ENCODE assay signal across 25 mouse cellular contexts in genomic region chrX:64080717-64081116, GRCm38 (mm10).
DNase-seq lines count a peak whose midpoint lies in the region; ATAC-seq lines count a peak whose summit lies in the region.
"Had no signal": no experiment of that assay in that cellular context is flagged by ENCODE, and none has a peak within 500 bp of the region (broad histone marks: within the 10 kb centered on the region; RNA-seq: fewer than 3 reads in every experiment).

No protein-coding gene starts in this region.

- H3K4me2 ChIP-seq in intestine, embryonic 16.5 days (ENCODE audit: low read depth, low read length), result no peak overlapping the region
- H3K4me2 ChIP-seq in forebrain, embryonic 12.5 days, result no peak overlapping the region
- H3K4me2 ChIP-seq: embryonic facial prominence, embryonic 12.5 days had no signal

- peak; percentile 74 for ATAC-seq in intestine, embryonic 16.5 days
- ATAC-seq in forebrain, embryonic 12.5 days (ENCODE audit: low FRiP score), result no peak
- ATAC-seq: activated CD4-positive, CD25-positive, alpha-beta regulatory T cell, adult 4 months; CD4-positive, CD25-positive, alpha-beta regulatory T cell, adult 4 months; forebrain, embryonic 14.5 days; Patski had no signal

- H3K27ac ChIP-seq in intestine, embryonic 16.5 days (ENCODE audit: low read length), result no peak overlapping the region
- H3K27ac ChIP-seq in forebrain, embryonic 12.5 days, result no peak overlapping the region
- H3K27ac ChIP-seq: embryonic facial prominence, embryonic 10.5 days; embryonic facial prominence, embryonic 12.5 days had no signal

- peak; percentile 6 for DNase-seq in gastrocnemius, adult 18-20 months (ENCODE audit: low spot score)
- no peak for DNase-seq in gastrocnemius, postnatal 4 days (ENCODE audit: low spot score in 2 of 2)
- DNase-seq in gastrocnemius, postnatal 25 days, result peak; percentile 7
- DNase-seq in gastrocnemius, adult 8-10 months (ENCODE audit: low spot score in 2 of 2), result no peak
- peak; percentile 25 for DNase-seq in skeletal muscle tissue, adult 2 months (ENCODE audit: low read depth, low spot score)
- no peak for DNase-seq in lung, adult 18-20 months
- DNase-seq: adrenal gland, adult 8-10 months; adrenal gland, postnatal 14 days; adrenal gland, postnatal 36 days; B cell, adult 2 months; cerebellum, adult 11-12 months; cerebellum, adult 2 months; cerebellum, adult 9-10 months; cerebellum, postnatal 10 days; cerebellum, postnatal 25 days had no signal

- H3K27me3 ChIP-seq in intestine, embryonic 16.5 days (replicated peaks; ENCODE audit: control insufficient read depth, insufficient read depth, low read length), result no peaks in the 10 kb centered on the region
- H3K27me3 ChIP-seq in forebrain, embryonic 12.5 days, result no peaks in the 10 kb centered on the region
- H3K27me3 ChIP-seq: CH12.LX; embryonic facial prominence, embryonic 12.5 days; Patski had no signal

- H3K9ac ChIP-seq in intestine, embryonic 16.5 days (ENCODE audit: low read depth, low read length), result no peak overlapping the region
- H3K9ac ChIP-seq in forebrain, embryonic 12.5 days, result no peak overlapping the region
- H3K9ac ChIP-seq: embryonic facial prominence, embryonic 12.5 days had no signal

- no peaks in the 10 kb centered on the region for H3K36me3 ChIP-seq in intestine, embryonic 16.5 days (ENCODE audit: control insufficient read depth, insufficient read depth, low read length)
- H3K36me3 ChIP-seq in forebrain, embryonic 12.5 days (replicated peaks), result no peaks in the 10 kb centered on the region
- H3K36me3 ChIP-seq: embryonic facial prominence, embryonic 10.5 days; embryonic facial prominence, embryonic 12.5 days; G1E had no signal

- H3K4me3 ChIP-seq in intestine, embryonic 16.5 days (ENCODE audit: low read length), result no peak overlapping the region
- H3K4me3 ChIP-seq in forebrain, embryonic 12.5 days (replicated peaks), result no peak overlapping the region
- H3K4me3 ChIP-seq: embryonic facial prominence, embryonic 10.5 days; embryonic facial prominence, embryonic 12.5 days had no signal

- no peaks in the 10 kb centered on the region for H3K9me3 ChIP-seq in intestine, embryonic 16.5 days (ENCODE audit: control insufficient read depth, low read length)
- no peaks in the 10 kb centered on the region for H3K9me3 ChIP-seq in forebrain, embryonic 12.5 days
- H3K9me3 ChIP-seq: embryonic facial prominence, embryonic 10.5 days; embryonic facial prominence, embryonic 12.5 days; G1E had no signal

- no peaks in the 10 kb centered on the region for H3K4me1 ChIP-seq in intestine, embryonic 16.5 days (ENCODE audit: control insufficient read depth, insufficient read depth, low read length)
- H3K4me1 ChIP-seq in forebrain, embryonic 12.5 days, result no peaks in the 10 kb centered on the region
- H3K4me1 ChIP-seq: embryonic facial prominence, embryonic 10.5 days; embryonic facial prominence, embryonic 12.5 days had no signal

Comparison
In these comparisons a context has a peak if more than half of its experiments do, and no peak if none do; other contexts are left out.
1. DNase-seq: peak in gastrocnemius, adult 18-20 months (single experiment), gastrocnemius, postnatal 25 days (single experiment) and skeletal muscle tissue, adult 2 months (single experiment); none in gastrocnemius, postnatal 4 days (0 of 2), gastrocnemius, adult 8-10 months (0 of 2) and lung, adult 18-20 months (0 of 2).